Mouse (Mus musculus) heart, embryonic 10.5 days (tissue): ENCODE measurements around the gene Il20rb. TPM values are rescaled to one million over a fixed set of nuclear protein-coding genes. Genes with fewer than 3 reads are reported as not detected.

Experiments used
- polyA plus RNA-seq: library from polyadenylated mRNA; unstranded; fragments of >200 nt; fragmentation: Nextera tagmentation; extraction: Ambion mirVana; gene quantifications from 2 replicates; pipeline ENCODE4 v1.2.1, GENCODE M21; 2016

The Il20rb gene
- polyA plus RNA-seq, 1 experiment from 2014 or later: 1.2 TPM

Other genes starting within 250 kb of the Il20rb start
- gene Nck1, start 59.3 kb upstream of the Il20rb start, polyA plus RNA-seq: 50.3 and 61.2 TPM in 2 replicates
- 9.0 and 11.0 TPM in 2 replicates for gene Slc35g2, start 84.3 kb upstream of the Il20rb start, polyA plus RNA-seq
- 34.4 and 38.1 TPM in 2 replicates for gene Stag1, start 111.0 kb upstream of the Il20rb start, polyA plus RNA-seq